Mouse (Mus musculus) olfactory bulb, adult 2 months (tissue): ENCODE data around the gene Abhd6. TPM values are rescaled to one million over a fixed set of nuclear protein-coding genes. Genes with fewer than 3 reads are reported as not detected.

Source experiments
- H3K27ac ChIP-seq: fragments of 200-500 bp; 2 replicates; pipeline ENCODE4 v1.5.1; 2012; ENCODE audit warnings: low read depth, low read length; ENCODE audit not compliant: insufficient read depth
- H3K4me1 ChIP-seq: fragments of 200-500 bp; 2 replicates; pipeline ENCODE4 v1.6.1; 2012; ENCODE audit warnings: low read length; ENCODE audit not compliant: control insufficient read depth, insufficient read depth
- H3K4me3 ChIP-seq: fragments of 200-500 bp; 2 replicates; pipeline ENCODE4 v1.5.1; 2012; ENCODE audit warnings: mild to moderate bottlenecking, low read depth, low read length, moderate library complexity; ENCODE audit not compliant: insufficient read depth
- CTCF ChIP-seq: fragments of 200-500 bp; IDR thresholded peaks from 2 replicates; pipeline ENCODE4 v1.5.1; 2012; ENCODE audit warnings: low read depth, mild to moderate bottlenecking, low read length, moderate library complexity; ENCODE audit not compliant: insufficient read depth
- POLR2A ChIP-seq: fragments of 200-500 bp; IDR thresholded peaks from 2 replicates; pipeline ENCODE4 v1.6.1; 2012; ENCODE audit warnings: mild to moderate bottlenecking, low read depth, low read length, moderate library complexity; ENCODE audit not compliant: insufficient read depth
- WGBS: fragments of 180-500 bp; shearing (Covaris S2); methylation state at CpG from one replicate; pipeline ENCODE4 v1.1.7; 2018; 5-methylcytosine and 5-hydroxymethylcytosine counted together
- polyA plus RNA-seq: library from polyadenylated mRNA; stranded (reverse); fragments of >200 nt; gene quantifications from 2 replicates; pipeline ENCODE4 v1.2.4, GENCODE M21; 2012; ENCODE audit warnings: low replicate concordance; ENCODE audit not compliant: missing spikeins, insufficient read depth, insufficient read length

Abhd6 gene
- polyA plus RNA-seq, 1 experiment: not detected

- no peak for TF ChIP-seq CTCF
- TF ChIP-seq POLR2A: no peak
- H3K27ac ChIP-seq: no peak overlapping the region
- no peak overlapping the region for H3K4me3 ChIP-seq
- WGBS: 88% methylated on average over 5 of the region's 5 CpGs
- no peaks in the 10 kb centered on the region for H3K4me1 ChIP-seq
Observed at GRCm38 (mm10) chr14:7991108-7991776, 11.5 kb upstream of the Abhd6 start.

- no peak overlapping the region for H3K27ac ChIP-seq
- 71% methylated on average over 6 of the region's 6 CpGs for WGBS
- TF ChIP-seq CTCF (no peak), POLR2A (no peak)
- no peak overlapping the region for H3K4me3 ChIP-seq
- H3K4me1 ChIP-seq: no peaks in the 10 kb centered on the region
Observed at GRCm38 (mm10) chr14:7992158-7992557, 10.5 kb upstream of the Abhd6 start.

- H3K4me1 ChIP-seq: no peaks in the 10 kb centered on the region
- TF ChIP-seq CTCF (no peak), POLR2A (no peak)
- no peak within 1 kb of the TSS for H3K4me3 ChIP-seq
- 78% methylated on average over 8 of the region's 8 CpGs for WGBS
- no peak within 1 kb of the TSS for H3K27ac ChIP-seq
Observed at GRCm38 (mm10) chr14:7994271-7994767, 8.4 kb upstream of the Abhd6 start, which contains the start of gene Dnase1l3. Gene Dnase1l3 (minus strand): TSS chr14:7994573.

- TF ChIP-seq POLR2A: no peak
- peak; percentile 92 for TF ChIP-seq CTCF
- Histone ChIP-seq H3K4me1 (peaks cover 7% of the 10 kb centered on the region), H3K4me3 (no peak overlapping the region; the same call in 1 of the 2 replicates), H3K27ac (no peak overlapping the region)
- 2% methylated on average over 15 of the region's 15 CpGs for WGBS
Observed at GRCm38 (mm10) chr14:7997255-7997696, 5.4 kb upstream of the Abhd6 start.

GRCm38 (mm10) chr14:7999030-7999429 is 3.7 kb upstream of the Abhd6 start:
- 78% methylated on average over 3 of the region's 3 CpGs for WGBS
- TF ChIP-seq POLR2A: no peak
- TF ChIP-seq CTCF: no peak
- Histone ChIP-seq H3K4me1 (peaks cover 10% of the 10 kb centered on the region), H3K4me3 (no peak overlapping the region), H3K27ac (no peak overlapping the region)

GRCm38 (mm10) chr14:7999435-7999834 is 3.3 kb upstream of the Abhd6 start:
- TF ChIP-seq POLR2A (no peak), CTCF (no peak)
- H3K27ac ChIP-seq: no peak overlapping the region
- WGBS: 89% methylated on average over 5 of the region's 5 CpGs
- H3K4me3 ChIP-seq: no peak overlapping the region
- H3K4me1 ChIP-seq: peaks cover 10% of the 10 kb centered on the region

- Histone ChIP-seq H3K4me1 (peaks cover 10% of the 10 kb centered on the region), H3K4me3 (no peak overlapping the region), H3K27ac (no peak overlapping the region)
- WGBS: 93% methylated on average over 5 of the region's 5 CpGs
- TF ChIP-seq CTCF: no peak
- TF ChIP-seq POLR2A: no peak
Observed at GRCm38 (mm10) chr14:8000247-8000646, 2.5 kb upstream of the Abhd6 start.

- no peak overlapping the region for H3K27ac ChIP-seq
- H3K4me1 ChIP-seq: peaks cover 10% of the 10 kb centered on the region
- whole genome bisulfite sequencing: 30% methylated on average over 17 of the region's 17 CpGs
- TF ChIP-seq CTCF (no peak), POLR2A (no peak)
- no peak overlapping the region for H3K4me3 ChIP-seq
Observed at GRCm38 (mm10) chr14:8000831-8001685, 1.6 kb upstream of the Abhd6 start.
